Mouse (Mus musculus): ENCODE results near the gene Akr1b7. TPM values are rescaled to one million over a fixed set of nuclear protein-coding genes. Genes with fewer than 3 reads are reported as not detected.

Akr1b7 gene
- total RNA-seq, 1 experiment from 2014 or later, result 1,801 TPM

DNA sequence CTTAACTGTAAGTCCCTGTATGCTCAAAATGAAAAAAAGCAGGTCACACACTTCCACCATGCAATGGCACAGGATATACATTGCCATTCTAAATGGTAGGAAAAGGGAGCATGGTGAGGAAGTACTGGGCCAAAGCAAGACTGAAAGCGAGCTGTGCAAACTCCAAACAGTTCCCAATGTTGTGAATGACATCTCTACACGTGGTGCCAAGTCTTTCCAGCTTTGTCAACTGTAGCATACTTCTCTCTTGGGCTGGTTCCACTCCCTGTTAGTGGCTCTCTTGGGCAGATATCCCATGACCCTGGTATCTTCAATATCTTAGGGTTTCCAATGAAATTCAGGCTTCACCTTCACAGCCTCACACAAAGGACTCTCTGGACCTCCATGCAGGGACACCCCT, 26.9 kb downstream of the Akr1b7 start:
- DNase-seq, result no peak

DNA sequence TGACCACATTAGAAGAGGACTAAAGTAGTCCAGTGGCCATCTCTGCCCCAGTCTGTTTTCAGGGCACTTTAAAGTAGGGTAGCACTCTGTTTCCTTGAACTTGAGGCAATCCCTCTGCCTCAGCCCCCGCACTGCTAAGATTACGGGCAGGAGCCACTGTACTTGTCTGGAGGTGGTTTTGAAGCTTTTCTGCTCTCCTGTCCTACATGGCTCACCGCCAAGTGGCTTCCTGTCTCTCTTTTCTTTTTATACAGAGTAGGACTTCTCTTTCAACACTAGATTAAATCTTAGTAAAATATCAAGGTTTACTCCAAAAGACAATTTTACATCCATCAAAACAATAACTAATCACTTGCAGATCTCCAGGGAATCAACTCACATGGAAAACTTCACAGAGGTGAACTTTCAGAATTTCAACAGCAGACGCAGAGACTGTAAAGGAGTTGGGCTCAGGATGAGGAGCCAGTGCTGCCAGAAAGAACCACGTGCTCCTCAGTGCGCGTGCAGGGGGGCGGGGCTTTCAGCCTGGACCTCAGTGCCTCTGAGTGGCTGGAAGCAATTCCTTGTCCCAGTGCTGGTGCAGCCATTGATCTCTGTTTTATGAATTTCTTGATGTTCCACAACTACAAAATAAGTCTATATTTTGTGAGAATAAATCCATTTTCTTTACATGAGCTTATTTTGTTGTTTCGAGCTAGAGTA, 29.6 kb downstream of the Akr1b7 start:
- peak; percentile 60 for DNase-seq

DNA sequence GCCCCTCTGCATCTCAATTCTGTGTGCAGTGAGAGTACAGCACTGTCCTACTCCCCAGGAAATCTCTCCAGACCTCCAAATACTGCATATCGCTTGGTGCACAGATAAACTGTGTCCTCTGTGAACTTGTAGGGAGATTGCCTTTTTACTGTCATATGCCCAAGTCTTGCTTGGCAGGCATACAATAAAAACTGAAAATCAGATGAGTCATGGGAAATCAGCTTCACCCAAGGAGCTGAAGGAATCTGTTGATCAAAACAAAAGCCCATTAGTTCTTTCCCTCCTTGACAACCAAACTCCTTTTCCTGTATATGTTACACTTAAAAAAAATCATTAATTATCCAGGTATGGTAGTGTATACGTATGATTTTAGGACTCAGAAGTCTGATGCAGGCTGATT, 31.7 kb downstream of the Akr1b7 start:
- peak; percentile 19 for DNase-seq

DNA sequence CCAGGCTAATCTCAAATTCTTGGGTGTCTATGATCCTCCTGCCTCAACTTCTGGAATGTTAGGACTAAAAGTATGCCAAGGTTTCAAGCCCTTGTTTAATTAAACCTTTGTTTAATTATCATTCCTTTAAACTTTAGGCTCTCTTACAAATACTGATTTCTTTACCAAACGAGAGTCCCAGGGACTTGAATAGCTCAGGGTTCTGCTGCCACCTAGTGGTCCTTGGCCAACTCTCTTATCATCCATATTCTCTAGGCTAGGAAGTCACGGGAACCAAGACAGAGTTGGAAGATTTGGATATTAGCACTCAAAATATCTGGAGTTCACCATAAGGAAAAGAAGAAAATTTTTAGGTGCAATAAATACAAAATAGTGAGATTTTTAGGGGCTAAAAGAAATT, 35.8 kb downstream of the Akr1b7 start:
- peak; percentile 85 for DNase-seq

DNA sequence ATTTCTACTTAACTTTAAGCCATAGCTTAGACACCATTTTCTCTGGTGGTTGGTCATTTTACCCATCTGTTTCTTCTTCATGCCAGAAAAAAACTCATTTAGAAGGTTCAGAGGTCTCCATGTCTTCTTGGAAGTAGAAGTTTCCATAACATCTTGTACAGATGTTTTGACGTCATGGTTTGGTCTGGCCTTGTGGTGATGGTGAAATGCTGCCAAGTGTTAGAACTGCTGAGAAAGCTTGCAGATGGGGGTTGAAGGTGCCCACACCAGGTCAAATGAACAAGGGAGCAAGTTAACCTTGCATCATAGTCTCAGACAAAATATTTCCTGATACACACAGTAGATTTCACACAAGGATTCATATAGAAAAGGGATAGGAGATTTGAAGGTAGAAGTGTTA, 36.6 kb downstream of the Akr1b7 start:
- DNase-seq, result no peak

DNA sequence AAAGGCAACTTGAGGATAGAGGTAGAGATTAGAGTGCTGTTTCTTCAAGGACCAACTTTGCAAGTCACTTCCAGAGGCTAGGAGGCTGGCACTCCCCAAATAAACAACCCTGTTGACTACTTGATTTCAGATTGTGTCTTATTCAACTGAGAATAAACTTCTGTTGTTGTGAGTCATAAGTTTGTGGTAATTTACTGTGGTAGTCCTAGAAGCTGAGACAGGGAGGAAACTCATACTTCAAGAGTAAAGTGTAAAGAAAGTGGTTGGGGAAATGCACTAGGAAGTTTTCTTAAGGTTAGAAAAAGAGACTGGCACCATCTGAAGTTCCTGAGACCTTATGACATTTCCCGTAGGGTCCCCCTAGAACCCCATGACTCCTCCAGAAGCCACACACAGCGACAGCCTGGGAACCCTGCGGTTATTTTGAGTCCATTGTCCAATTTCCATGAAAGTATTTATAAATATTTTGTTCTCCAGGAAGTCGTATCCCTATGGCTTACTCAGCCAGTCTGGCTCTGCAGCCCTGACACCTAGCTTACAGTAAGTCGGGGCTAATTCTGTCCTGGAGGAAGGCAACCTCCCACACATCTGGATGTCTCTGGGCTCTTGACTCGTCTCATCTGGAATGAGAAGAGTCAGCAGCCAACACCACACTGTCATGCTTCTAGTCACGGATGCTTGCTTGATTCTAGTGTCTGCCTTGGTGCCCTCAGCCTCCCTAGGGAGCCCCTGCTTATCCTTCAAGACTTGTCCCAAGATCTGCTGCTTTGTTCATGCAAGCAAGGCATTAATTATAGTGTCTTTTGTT, 41.0 kb downstream of the Akr1b7 start:
- DNase-seq, result no peak

DNA sequence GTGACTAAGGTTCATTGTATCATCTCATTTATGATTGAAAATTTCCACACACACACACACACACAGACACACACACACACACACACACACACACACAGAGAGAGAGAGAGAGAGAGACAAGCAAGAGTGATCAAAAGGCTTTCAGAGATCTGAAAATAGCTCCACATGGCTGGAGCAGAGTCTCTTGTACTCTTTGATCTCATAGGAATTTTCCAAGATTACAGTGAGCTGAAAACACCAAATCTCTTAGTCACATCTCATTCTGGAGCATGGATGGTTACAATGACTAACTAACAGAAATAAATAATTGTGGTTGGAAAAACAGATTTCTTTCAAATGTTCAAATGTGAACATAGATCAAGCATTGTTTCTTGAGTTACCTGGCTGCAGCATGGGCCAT, 47.3 kb downstream of the Akr1b7 start:
- DNase-seq, result no peak

DNA sequence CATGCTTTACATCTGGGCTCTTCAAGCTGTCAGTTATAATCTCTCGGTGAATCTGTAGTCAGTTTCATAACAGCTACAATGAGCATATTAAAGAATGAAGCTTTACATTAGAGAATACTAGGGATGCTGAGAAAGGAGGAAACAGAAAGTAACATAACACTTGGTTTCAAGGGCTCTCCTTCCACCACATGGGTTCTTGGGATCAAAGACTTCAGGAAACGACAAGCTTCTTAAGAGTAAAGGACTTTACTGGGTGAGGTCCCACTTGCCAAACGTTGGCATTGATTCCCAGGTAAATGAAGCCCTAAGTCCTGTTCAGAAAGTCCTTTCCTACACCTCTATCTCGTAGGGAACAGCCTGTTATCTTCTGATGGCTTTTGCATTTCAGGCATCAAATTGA, 48.5 kb downstream of the Akr1b7 start:
- DNase-seq, result no peak

DNA sequence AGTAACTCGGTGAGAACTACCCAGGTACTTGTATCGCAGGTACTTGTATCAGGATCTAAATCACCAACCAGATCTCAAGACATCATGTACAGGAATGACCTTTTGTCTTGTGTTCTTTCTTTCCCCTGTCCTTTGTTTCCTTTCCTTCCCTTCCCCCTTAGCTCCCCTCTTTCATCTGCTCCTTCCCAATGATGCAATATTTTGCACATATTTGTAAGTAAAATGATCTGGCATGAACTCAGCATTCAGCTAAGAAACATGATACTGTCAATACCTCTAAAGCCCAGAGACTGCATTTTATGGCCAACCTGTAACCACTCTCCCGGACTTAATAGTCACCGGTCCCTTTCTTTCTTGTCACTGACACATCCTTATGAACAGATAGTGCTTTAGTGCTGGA, 51.4 kb downstream of the Akr1b7 start:
- DNase-seq, result no peak

DNA sequence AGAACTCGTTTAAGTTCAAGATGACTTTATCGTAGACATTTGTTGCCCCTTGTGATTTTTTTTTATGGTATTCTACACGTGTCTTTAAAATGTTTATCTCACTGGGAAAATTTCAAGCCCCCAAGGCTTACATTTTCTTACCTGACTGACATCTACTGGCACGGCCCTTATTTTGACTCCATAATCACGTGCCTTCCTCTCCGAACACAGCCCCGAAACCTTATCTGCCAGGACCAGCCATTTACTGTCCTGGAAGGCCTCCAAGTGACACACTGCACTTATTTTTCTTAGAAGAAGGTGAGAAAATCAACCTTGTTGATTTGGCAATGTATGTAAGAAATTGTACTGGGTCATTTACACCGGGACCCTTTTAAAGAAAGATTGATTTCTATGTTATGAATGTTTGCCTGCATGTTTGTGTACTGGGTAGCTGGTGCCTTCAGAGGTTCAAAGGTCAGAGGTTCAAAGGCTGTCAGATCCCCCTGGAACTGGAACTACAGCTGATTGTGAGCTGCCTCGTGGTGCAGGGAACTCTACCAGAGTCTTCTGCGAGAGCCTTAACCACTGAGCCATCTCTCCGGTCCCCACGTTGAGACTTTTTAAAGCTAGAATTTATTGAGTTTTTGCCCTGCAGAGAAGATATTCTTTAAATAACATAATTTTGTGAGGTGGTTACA, 59.4 kb downstream of the Akr1b7 start:
- no peak for DNase-seq

Other genes with a start within 250 kb of the Akr1b7 start
- 24.1 and 24.5 TPM in 2 replicates for gene Slc35b4, start 235.2 kb upstream of the Akr1b7 start, total RNA-seq (2021)
- gene Akr1b3, start 94.9 kb upstream of the Akr1b7 start, total RNA-seq (2021), result 151 and 180 TPM in 2 replicates
- gene Akr1b8, start 58.2 kb upstream of the Akr1b7 start, total RNA-seq (2021), result 153 and 188 TPM in 2 replicates
- 105 and 111 TPM in 2 replicates for gene Akr1b10, start 28.1 kb upstream of the Akr1b7 start, total RNA-seq (2021)
- 59.7 and 70.5 TPM in 2 replicates for gene Bpgm, start 63.9 kb downstream of the Akr1b7 start, total RNA-seq (2021)
- gene Cald1, start 186.2 kb downstream of the Akr1b7 start, total RNA-seq (2021), result 99.5 and 102 TPM in 2 replicates